Mouse (Mus musculus) lung, embryonic 15.5 days (tissue): ENCODE results near the gene Cog1. TPM values are rescaled to one million over a fixed set of nuclear protein-coding genes. Genes with fewer than 3 reads are reported as not detected.
A peak's percentile ranks its signal among the peaks of the same experiment; 100 is the strongest.

Experiments used
- ATAC-seq: fragments of 200-750 bp; cut with Nextera tagmentation; 2 replicates; pipeline ENCODE4 v1.8.0; 2017; ENCODE audit warnings: moderate number of reproducible peaks, borderline replicate concordance; ENCODE audit not compliant: low FRiP score, low TSS enrichment; ENCODE audit errors: extremely low read depth
- H3K27ac ChIP-seq: fragments of 300-500 bp; sonication (generic); 2 replicates; pipeline ENCODE4 v1.5.1; 2015; ENCODE audit warnings: moderate library complexity, mild to moderate bottlenecking, inconsistent platforms
- H3K27me3 ChIP-seq: fragments of 300-500 bp; sonication (generic); 2 replicates; pipeline ENCODE4 v1.6.1; 2015; ENCODE audit warnings: inconsistent platforms
- H3K36me3 ChIP-seq: fragments of 300-500 bp; sonication (generic); 2 replicates; pipeline ENCODE4 v1.6.1; 2015; ENCODE audit warnings: inconsistent platforms
- H3K4me1 ChIP-seq: fragments of 300-500 bp; sonication (generic); 2 replicates; pipeline ENCODE4 v1.6.1; 2015; ENCODE audit warnings: inconsistent platforms
- H3K4me2 ChIP-seq: fragments of 300-500 bp; sonication (generic); 2 replicates; pipeline ENCODE4 v1.6.1; 2015; ENCODE audit warnings: inconsistent platforms, mild to moderate bottlenecking, moderate library complexity
- H3K4me3 ChIP-seq: fragments of 300-500 bp; sonication (generic); 2 replicates; pipeline ENCODE4 v1.5.1; 2015; ENCODE audit warnings: mild to moderate bottlenecking, inconsistent platforms
- H3K9ac ChIP-seq: fragments of 300-500 bp; sonication (generic); 2 replicates; pipeline ENCODE4 v1.6.1; 2015; ENCODE audit warnings: inconsistent platforms
- H3K9me3 ChIP-seq: fragments of 300-500 bp; sonication (generic); 2 replicates; pipeline ENCODE4 v1.6.1; 2016; ENCODE audit warnings: inconsistent platforms
- WGBS: fragments of 180-500 bp; shearing (Covaris S2); methylation state at CpG from one replicate; pipeline ENCODE4 v1.1.7; 2015; 5-methylcytosine and 5-hydroxymethylcytosine counted together
- polyA plus RNA-seq: library from polyadenylated mRNA; unstranded; fragments of >200 nt; fragmentation: Nextera tagmentation; extraction: Ambion mirVana; gene quantifications from 2 replicates; pipeline ENCODE4 v1.2.1, GENCODE M21; 2015

Gene Cog1
- polyA plus RNA-seq, 1 experiment from 2014 or later: 26.5 TPM

GRCm38 (mm10) chr11:113618303-113618671 lies 30.7 kb upstream of the Cog1 start:
- peaks cover 24% of the 10 kb centered on the region for H3K4me1 ChIP-seq
- H3K4me3 ChIP-seq: peak overlapping the region; percentile 41
- H3K27ac ChIP-seq: no peak overlapping the region
- 28% methylated on average over 4 of the region's 4 CpGs for WGBS
- no peaks in the 10 kb centered on the region for H3K9me3 ChIP-seq
- H3K27me3 ChIP-seq: peaks cover 42% of the 10 kb centered on the region
- H3K36me3 ChIP-seq: no peaks in the 10 kb centered on the region
- no peak for ATAC-seq
- peak overlapping the region; percentile 81 for H3K4me2 ChIP-seq
- H3K9ac ChIP-seq: no peak overlapping the region; the same call in 1 of the 2 replicates

GRCm38 (mm10) chr11:113618672-113619419 lies 30.1 kb upstream of the Cog1 start, which contains the start of gene Sstr2:
Gene Sstr2 (plus strand): TSS chr11:113619342.
- H3K9me3 ChIP-seq: no peaks in the 10 kb centered on the region
- peak; percentile 38; the same call in 1 of the 2 replicates for ATAC-seq
- no peak within 1 kb of the TSS for H3K27ac ChIP-seq
- peak within 1 kb of the TSS; percentile 81 for H3K4me2 ChIP-seq
- under 1% methylated on average over 54 of the region's 54 CpGs for WGBS
- H3K4me1 ChIP-seq: peaks cover 24% of the 10 kb centered on the region
- peak within 1 kb of the TSS; percentile 21 for H3K9ac ChIP-seq
- peak within 1 kb of the TSS; percentile 41 for H3K4me3 ChIP-seq
- peaks cover 42% of the 10 kb centered on the region for H3K27me3 ChIP-seq
- H3K36me3 ChIP-seq: no peaks in the 10 kb centered on the region

GRCm38 (mm10) chr11:113619420-113620080 lies 29.4 kb upstream of the Cog1 start:
- H3K4me2 ChIP-seq: peak overlapping the region; percentile 81
- H3K9me3 ChIP-seq: no peaks in the 10 kb centered on the region
- WGBS: 3% methylated on average over 31 of the region's 31 CpGs
- H3K36me3 ChIP-seq: no peaks in the 10 kb centered on the region
- H3K27ac ChIP-seq: no peak overlapping the region
- H3K27me3 ChIP-seq: peaks cover 42% of the 10 kb centered on the region
- peaks cover 24% of the 10 kb centered on the region for H3K4me1 ChIP-seq
- H3K4me3 ChIP-seq: peak overlapping the region; percentile 41
- no peak for ATAC-seq
- H3K9ac ChIP-seq: peak overlapping the region; percentile 21

GRCm38 (mm10) chr11:113621001-113621400 lies 28.0 kb upstream of the Cog1 start:
- Histone ChIP-seq H3K4me3 (no peak overlapping the region), H3K27ac (no peak overlapping the region), H3K9ac (no peak overlapping the region), H3K27me3 (peaks cover 42% of the 10 kb centered on the region), H3K4me1 (peaks cover 24% of the 10 kb centered on the region), H3K9me3 (no peaks in the 10 kb centered on the region), H3K36me3 (no peaks in the 10 kb centered on the region), H3K4me2 (0 out of 2 replicates have a peak overlapping the region, but pooled peaks have one; percentile 81)
- ATAC-seq: no peak
- WGBS: 35% methylated on average over 2 of the region's 2 CpGs

- Histone ChIP-seq H3K9me3 (no peaks in the 10 kb centered on the region), H3K4me2 (no peak overlapping the region), H3K36me3 (no peaks in the 10 kb centered on the region), H3K4me1 (peaks cover 24% of the 10 kb centered on the region), H3K27me3 (peaks cover 42% of the 10 kb centered on the region), H3K27ac (no peak overlapping the region), H3K9ac (no peak overlapping the region), H3K4me3 (no peak overlapping the region)
- WGBS: 65% methylated on average over 4 of the region's 4 CpGs
- no peak for ATAC-seq
Observed at GRCm38 (mm10) chr11:113622028-113622427, 26.9 kb upstream of the Cog1 start.

- Histone ChIP-seq H3K4me2 (no peak overlapping the region), H3K4me3 (no peak overlapping the region), H3K9ac (no peak overlapping the region), H3K36me3 (no peaks in the 10 kb centered on the region), H3K4me1 (0 out of 2 replicates have a peak, but pooled peaks cover 4% of the 10 kb centered on the region), H3K27ac (no peak overlapping the region), H3K27me3 (peaks cover 14% of the 10 kb centered on the region), H3K9me3 (no peaks in the 10 kb centered on the region)
- ATAC-seq: peak; percentile 13; the same call in 1 of the 2 replicates
- 68% methylated on average over 18 of the region's 18 CpGs for WGBS
Observed at GRCm38 (mm10) chr11:113625437-113625836, 23.5 kb upstream of the Cog1 start.

- H3K9ac ChIP-seq: no peak overlapping the region
- 45% methylated on average over 4 of the region's 4 CpGs for WGBS
Observed at GRCm38 (mm10) chr11:113627785-113628184, 21.2 kb upstream of the Cog1 start.

GRCm38 (mm10) chr11:113630642-113631041 lies 18.3 kb upstream of the Cog1 start:
- Histone ChIP-seq H3K27me3 (no peaks in the 10 kb centered on the region), H3K4me2 (no peak overlapping the region), H3K4me3 (no peak overlapping the region), H3K4me1 (peaks cover 3% of the 10 kb centered on the region; the same call in 1 of the 2 replicates), H3K27ac (no peak overlapping the region), H3K9ac (no peak overlapping the region), H3K36me3 (no peaks in the 10 kb centered on the region), H3K9me3 (no peaks in the 10 kb centered on the region)
- 49% methylated on average over 7 of the region's 7 CpGs for WGBS
- ATAC-seq: no peak

More at GRCm38 (mm10) chr11:113627785-113628184, 21.2 kb upstream of the Cog1 start:
- no peak for ATAC-seq
- H3K4me2 ChIP-seq: no peak overlapping the region
- H3K36me3 ChIP-seq: no peaks in the 10 kb centered on the region
- H3K9me3 ChIP-seq: no peaks in the 10 kb centered on the region
- no peaks in the 10 kb centered on the region for H3K27me3 ChIP-seq
- H3K4me1 ChIP-seq: peaks cover 7% of the 10 kb centered on the region; the same call in 1 of the 2 replicates
- no peak overlapping the region for H3K4me3 ChIP-seq
- H3K27ac ChIP-seq: no peak overlapping the region

- Histone ChIP-seq H3K27me3 (no peaks in the 10 kb centered on the region), H3K4me3 (no peak overlapping the region), H3K36me3 (no peaks in the 10 kb centered on the region), H3K27ac (no peak overlapping the region), H3K4me2 (no peak overlapping the region), H3K4me1 (peaks cover 3% of the 10 kb centered on the region; the same call in 1 of the 2 replicates), H3K9ac (no peak overlapping the region), H3K9me3 (no peaks in the 10 kb centered on the region)
- 46% methylated on average over 8 of the region's 8 CpGs for WGBS
- no peak for ATAC-seq
Observed at GRCm38 (mm10) chr11:113631302-113631701, 17.7 kb upstream of the Cog1 start.

- Histone ChIP-seq H3K36me3 (no peaks in the 10 kb centered on the region), H3K9ac (no peak overlapping the region), H3K4me3 (no peak overlapping the region), H3K27me3 (no peaks in the 10 kb centered on the region), H3K4me1 (peaks cover 3% of the 10 kb centered on the region; the same call in 1 of the 2 replicates), H3K27ac (no peak overlapping the region), H3K9me3 (no peaks in the 10 kb centered on the region), H3K4me2 (no peak overlapping the region)
- 57% methylated on average over 8 of the region's 8 CpGs for WGBS
- no peak for ATAC-seq
Observed at GRCm38 (mm10) chr11:113631862-113632261, 17.1 kb upstream of the Cog1 start.

- no peak overlapping the region for H3K4me3 ChIP-seq
- H3K27ac ChIP-seq: no peak overlapping the region
- no peak overlapping the region for H3K9ac ChIP-seq
- WGBS: 63% methylated on average over 7 of the region's 7 CpGs
- no peaks in the 10 kb centered on the region for H3K36me3 ChIP-seq
- no peak for ATAC-seq
- H3K9me3 ChIP-seq: no peaks in the 10 kb centered on the region
- peaks cover 3% of the 10 kb centered on the region; the same call in 1 of the 2 replicates for H3K4me1 ChIP-seq
- no peaks in the 10 kb centered on the region for H3K27me3 ChIP-seq
- no peak overlapping the region for H3K4me2 ChIP-seq
Observed at GRCm38 (mm10) chr11:113632303-113632702, 16.7 kb upstream of the Cog1 start.

- H3K4me1 ChIP-seq: peaks cover 3% of the 10 kb centered on the region; the same call in 1 of the 2 replicates
- no peaks in the 10 kb centered on the region for H3K9me3 ChIP-seq
- no peaks in the 10 kb centered on the region for H3K36me3 ChIP-seq
- no peak overlapping the region for H3K4me2 ChIP-seq
- H3K27me3 ChIP-seq: no peaks in the 10 kb centered on the region
- no peak overlapping the region for H3K4me3 ChIP-seq
- no peak overlapping the region for H3K27ac ChIP-seq
- ATAC-seq: no peak
- no peak overlapping the region for H3K9ac ChIP-seq
- WGBS: 87% methylated on average over 5 of the region's 5 CpGs
Observed at GRCm38 (mm10) chr11:113633398-113633797, 15.6 kb upstream of the Cog1 start.
